ENCODE assay signal across 29 mouse cellular contexts in the genomic region with DNA sequence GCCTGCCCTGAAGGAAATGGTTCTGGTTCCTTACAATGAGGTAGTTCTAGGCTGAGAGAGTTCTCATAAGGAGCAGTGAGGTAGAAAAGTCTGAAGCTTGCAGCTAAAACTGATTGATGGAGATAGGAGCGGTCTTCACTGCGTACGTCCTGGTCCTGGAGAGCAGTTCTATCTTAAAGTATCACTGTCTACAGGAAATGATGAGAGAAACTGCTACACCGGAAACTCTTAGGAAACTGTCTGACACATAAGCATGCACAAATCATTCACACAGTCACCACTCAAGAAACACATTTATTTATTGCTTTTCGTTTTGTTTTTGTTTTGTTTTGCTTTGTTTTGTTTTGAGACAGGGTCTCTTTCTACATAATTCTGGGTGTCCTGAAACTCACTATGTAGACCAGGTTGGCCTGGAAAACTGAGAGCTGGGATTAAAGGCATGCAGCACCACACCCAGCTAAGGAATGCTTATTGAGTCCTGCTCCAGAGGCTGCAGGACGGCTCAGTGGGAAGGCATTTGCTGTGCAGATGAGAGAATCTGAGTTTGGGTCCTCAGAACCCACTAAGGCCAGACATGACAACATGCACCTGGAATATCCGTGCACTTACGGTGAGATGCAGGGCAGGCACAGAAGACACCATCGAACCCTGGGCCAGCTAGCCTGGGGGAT. TPM values are rescaled to one million over a fixed set of nuclear protein-coding genes. Genes with fewer than 3 reads are reported as not detected.
DNase-seq lines count a peak whose midpoint lies in the region; ATAC-seq and TF ChIP-seq lines count a peak whose summit lies in the region.
"Had no signal": no experiment of that assay in that cellular context is flagged by ENCODE, and none has a peak within 500 bp of the region (broad histone marks: within the 10 kb centered on the region; RNA-seq: fewer than 3 reads in every experiment).

No protein-coding gene starts in this region.

- no peak for ATAC-seq in kidney, embryonic 15.5 days (replicated peaks; ENCODE audit: low FRiP score)
- peak; percentile 78 for ATAC-seq in granulocyte monocyte progenitor cell, adult 5-6 weeks (replicated peaks; ENCODE audit: poor library complexity, severe bottlenecking)
- no peak for ATAC-seq in forebrain, embryonic 14.5 days
- ATAC-seq: forebrain, postnatal 0 days; hindbrain, embryonic 16.5 days; intestine, embryonic 16.5 days; midbrain, embryonic 16.5 days; Patski had no signal

- TF ChIP-seq CTCF in kidney, adult 2 months (conservative IDR thresholded peaks at IDR 0.05; ENCODE audit: insufficient read depth, insufficient read length, low read depth, low read length), result no peak

- H3K4me2 ChIP-seq in kidney, embryonic 15.5 days, result no peak overlapping the region
- H3K4me2 ChIP-seq in forebrain, embryonic 14.5 days (ENCODE audit: low read length), result no peak overlapping the region
- H3K4me2 ChIP-seq: embryonic facial prominence, embryonic 15.5 days; liver, embryonic 15.5 days; neural tube, embryonic 15.5 days had no signal

- peak; percentile 22 for DNase-seq in kidney, adult 2 months
- DNase-seq in 3134 (ENCODE audit: extremely low read depth, insufficient read length, low spot score), result peak; percentile 7
- peak; percentile 76 for DNase-seq in R1 (ENCODE audit: low read depth, low spot score)
- DNase-seq in natural killer cell, adult 2 months (ENCODE audit: low spot score in 2 of 2), result no peak
- no peak for DNase-seq in left cerebral cortex, adult 9 months (ENCODE audit: low spot score in 2 of 2)
- DNase-seq in forebrain, embryonic 14.5 days (ENCODE audit: low spot score), result no peak
- DNase-seq: adrenal gland, postnatal 14 days; cerebellum, adult 8-10 months; cerebellum, postnatal 36 days; forebrain, postnatal 0 days; heart, postnatal 4 days; kidney, postnatal 10 days; liver; lung, postnatal 4 days; thymus, adult 18-20 months; thymus, postnatal 36 days had no signal

- no peak overlapping the region for H3K9ac ChIP-seq in kidney, embryonic 15.5 days
- H3K9ac ChIP-seq in forebrain, embryonic 14.5 days (ENCODE audit: low read length), result no peak overlapping the region
- H3K9ac ChIP-seq: embryonic facial prominence, embryonic 15.5 days; forebrain, postnatal 0 days; liver, embryonic 15.5 days; neural tube, embryonic 15.5 days had no signal

- no peaks in the 10 kb centered on the region for H3K27me3 ChIP-seq in kidney, adult 2 months (replicated peaks; ENCODE audit: control insufficient read depth, insufficient read depth, low read length)
- no peaks in the 10 kb centered on the region for H3K27me3 ChIP-seq in kidney, embryonic 15.5 days
- no peaks in the 10 kb centered on the region for H3K27me3 ChIP-seq in forebrain, embryonic 14.5 days (replicated peaks; ENCODE audit: control insufficient read depth, insufficient read depth, low read length)
- H3K27me3 ChIP-seq: embryonic facial prominence, embryonic 15.5 days; liver, embryonic 15.5 days; neural tube, embryonic 15.5 days; Patski had no signal

- no peak overlapping the region for H3K27ac ChIP-seq in kidney, adult 2 months (ENCODE audit: insufficient read depth, low read depth, low read length)
- no peak overlapping the region for H3K27ac ChIP-seq in kidney, embryonic 15.5 days
- no peak overlapping the region for H3K27ac ChIP-seq in forebrain, embryonic 14.5 days (ENCODE audit: low read depth, low read length)
- H3K27ac ChIP-seq: embryonic facial prominence, embryonic 15.5 days; heart, embryonic 10.5 days; limb, embryonic 10.5 days; liver, embryonic 15.5 days; midbrain, embryonic 10.5 days; neural tube, embryonic 15.5 days had no signal

- H3K4me3 ChIP-seq in kidney, adult 2 months (ENCODE audit: insufficient read depth, low read depth, low read length), result no peak overlapping the region
- H3K4me3 ChIP-seq in kidney, embryonic 15.5 days (replicated peaks), result no peak overlapping the region
- H3K4me3 ChIP-seq in forebrain, embryonic 14.5 days (ENCODE audit: low read depth, low read length), result no peak overlapping the region
- H3K4me3 ChIP-seq: embryonic facial prominence, embryonic 15.5 days; heart, embryonic 10.5 days; limb, embryonic 10.5 days; liver, embryonic 15.5 days; midbrain, embryonic 10.5 days; myocyte; neural tube, embryonic 15.5 days had no signal

- TF ChIP-seq POLR2A in kidney, adult 2 months (IDR thresholded peaks at IDR 0.05; ENCODE audit: low read depth, low read length), result no peak

- 69% methylated on average over 9 of the region's 9 CpGs for WGBS in kidney, adult 2 months
- WGBS in kidney, embryonic 15.5 days, result 67% methylated on average over 9 of the region's 9 CpGs
- 87% methylated on average over 9 of the region's 9 CpGs for WGBS in forebrain, embryonic 14.5 days

- H3K9me3 ChIP-seq in kidney, embryonic 15.5 days (replicated peaks), result no peaks in the 10 kb centered on the region
- no peaks in the 10 kb centered on the region for H3K9me3 ChIP-seq in forebrain, embryonic 14.5 days (replicated peaks; ENCODE audit: control insufficient read depth, low read length)
- H3K9me3 ChIP-seq: embryonic facial prominence, embryonic 15.5 days; heart, embryonic 10.5 days; limb, embryonic 10.5 days; liver, embryonic 15.5 days; midbrain, embryonic 10.5 days; neural tube, embryonic 15.5 days had no signal

- H3K36me3 ChIP-seq in kidney, adult 2 months (ENCODE audit: control insufficient read depth, insufficient read depth, low read length), result no peaks in the 10 kb centered on the region
- no peaks in the 10 kb centered on the region for H3K36me3 ChIP-seq in kidney, embryonic 15.5 days
- H3K36me3 ChIP-seq in forebrain, embryonic 14.5 days (ENCODE audit: control insufficient read depth, insufficient read depth, low read length), result no peaks in the 10 kb centered on the region
- H3K36me3 ChIP-seq: embryonic facial prominence, embryonic 15.5 days; heart, embryonic 10.5 days; limb, embryonic 10.5 days; liver, embryonic 15.5 days; midbrain, embryonic 10.5 days; neural tube, embryonic 15.5 days had no signal

- no peaks in the 10 kb centered on the region for H3K4me1 ChIP-seq in kidney, adult 2 months (ENCODE audit: control insufficient read depth, insufficient read depth, low read length)
- peaks cover 4% of the 10 kb centered on the region; the same call in 1 of the 2 replicates for H3K4me1 ChIP-seq in kidney, embryonic 15.5 days
- no peaks in the 10 kb centered on the region for H3K4me1 ChIP-seq in forebrain, embryonic 14.5 days (ENCODE audit: control insufficient read depth, insufficient read depth, low read length)
- H3K4me1 ChIP-seq: embryonic facial prominence, embryonic 15.5 days; heart, embryonic 10.5 days; limb, embryonic 10.5 days; liver, embryonic 15.5 days; midbrain, embryonic 10.5 days; neural tube, embryonic 15.5 days had no signal

RNA-seq across cellular contexts. Expression of gene Arglu1, which starts 55.4 kb away (rescaled TPM):
- polyA plus RNA-seq in kidney, adult 2 months (2012; rRNA removed), result 16.0 and 20.5 TPM in 2 replicates
- 146 and 152 TPM in 2 replicates for polyA plus RNA-seq in kidney, embryonic 15.5 days (2015; fragmentation: Nextera tagmentation; extraction: Ambion mirVana)
- total RNA-seq in granulocyte monocyte progenitor cell, adult 5-6 weeks (2014; fragmentation: Nextera tagmentation), result 91.7 and 107 TPM in 2 replicates
- 126 and 127 TPM in 2 replicates for total RNA-seq in granulocyte monocyte progenitor cell, adult 5-6 weeks (2017)
- polyA plus RNA-seq in forebrain, embryonic 14.5 days (2014; fragmentation: Nextera tagmentation; extraction: Ambion mirVana), result 114 and 135 TPM in 2 replicates

Comparison
In these comparisons a context has a peak if more than half of its experiments do, and no peak if none do; other contexts are left out.
1. DNase-seq: peak in kidney, adult 2 months (single experiment), 3134 (single experiment) and R1 (single experiment); none in natural killer cell, adult 2 months (0 of 2), left cerebral cortex, adult 9 months (0 of 2) and forebrain, embryonic 14.5 days (single experiment).